Mouse (Mus musculus) embryonic facial prominence, embryonic 10.5 days (tissue): ENCODE data around the gene Gm8897. TPM values are rescaled to one million over a fixed set of nuclear protein-coding genes. Genes with fewer than 3 reads are reported as not detected.
"Not testable (repeated sequence)": the region's sequence is repeated elsewhere in the genome, so short reads cannot be mapped to it uniquely, and the experiment has no call there.

ENCODE experiments used
- DNase-seq: peaks from one replicate; pipeline ENCODE4 v3.0.0-alpha.2; 2017; ENCODE audit warnings: low spot score
- H3K27ac ChIP-seq: fragments of 300-500 bp; sonication (generic); replicated peaks from 2 replicates; pipeline ENCODE4 v1.5.1; 2016; ENCODE audit warnings: mild to moderate bottlenecking
- H3K27me3 ChIP-seq: fragments of 300-500 bp; sonication (generic); replicated peaks from 2 replicates; pipeline ENCODE4 v1.6.1; 2016; ENCODE audit warnings: low read depth, mild to moderate bottlenecking; ENCODE audit not compliant: poor library complexity, severe bottlenecking
- H3K36me3 ChIP-seq: fragments of 300-500 bp; sonication (generic); replicated peaks from 2 replicates; pipeline ENCODE4 v1.6.1; 2016; ENCODE audit warnings: mild to moderate bottlenecking, moderate library complexity
- H3K4me1 ChIP-seq: fragments of 300-500 bp; sonication (generic); 2 replicates; pipeline ENCODE4 v1.6.1; 2016
- H3K4me3 ChIP-seq: fragments of 300-500 bp; sonication (generic); 2 replicates; pipeline ENCODE4 v1.5.1; 2016; ENCODE audit warnings: mild to moderate bottlenecking, moderate library complexity
- H3K9me3 ChIP-seq: fragments of 300-500 bp; sonication (generic); 2 replicates; pipeline ENCODE4 v1.6.1; 2016; ENCODE audit warnings: mild to moderate bottlenecking
- WGBS: fragments of 180-500 bp; shearing (Covaris S2); methylation state at CpG from one replicate; pipeline ENCODE4 v1.1.7; 2016; 5-methylcytosine and 5-hydroxymethylcytosine counted together
- polyA plus RNA-seq: library from polyadenylated mRNA; unstranded; fragments of >200 nt; fragmentation: Nextera tagmentation; extraction: Ambion mirVana; gene quantifications from 2 replicates; pipeline ENCODE4 v1.2.1, GENCODE M21; 2016

Gene Gm8897
- polyA plus RNA-seq: not detected in 2 replicates

- not testable (repeated sequence) for H3K4me3 ChIP-seq, H3K27ac ChIP-seq, DNase-seq, H3K36me3 ChIP-seq, H3K4me1 ChIP-seq, H3K9me3 ChIP-seq, H3K27me3 ChIP-seq
- WGBS: 53% methylated on average over 2 of the region's 2 CpGs
Observed at GRCm38 (mm10) chr5:11416118-11416517, at the start of gene Gm8897. Gene Gm8897 (plus strand): TSS chr5:11416418.

GRCm38 (mm10) chr5:11416691-11417090 is 473 bp downstream of the Gm8897 start:
- not testable (repeated sequence) for H3K36me3 ChIP-seq, H3K27me3 ChIP-seq, H3K4me3 ChIP-seq, H3K27ac ChIP-seq, DNase-seq, H3K4me1 ChIP-seq, H3K9me3 ChIP-seq
- WGBS: 76% methylated on average over 1 of the region's 1 CpGs

Other genes with a start within 250 kb of the Gm8897 start
- not detected in 2 replicates for gene Gm5861, start 233.3 kb upstream of the Gm8897 start, polyA plus RNA-seq
- not detected in 2 replicates for gene Gm8890, start 160.4 kb upstream of the Gm8897 start, polyA plus RNA-seq
- gene Speer1, start 74.9 kb upstream of the Gm8897 start, polyA plus RNA-seq: not detected in 2 replicates
- gene Gm8906, start 86.3 kb downstream of the Gm8897 start, polyA plus RNA-seq: not detected in 2 replicates
- not detected in 2 replicates for gene Gm6460, start 178.5 kb downstream of the Gm8897 start, polyA plus RNA-seq